Mouse (Mus musculus) megakaryocyte progenitor cell, adult 5-6 weeks (primary cell): ENCODE measurements at regions not wholly inside any gene's neighbourhood (a gene's known extent, or its start where the extent isn't known, plus 50 kb on each side); places are given as distances from the start of the nearest gene placed in this dataset.

ENCODE experiments used
- ATAC-seq: replicated peaks from 2 replicates; pipeline ENCODE4 v1.8.0; 2016; ENCODE audit warnings: mild to moderate bottlenecking, moderate TSS enrichment, inconsistent platforms; ENCODE audit not compliant: poor library complexity

GRCm38 (mm10) chr17:88116321-88116720, 51.2 kb upstream of the Fbxo11 start:
- ATAC-seq: no peak

GRCm38 (mm10) chr17:88118714-88119113, 53.6 kb upstream of the Fbxo11 start:
- peak; percentile 86 for ATAC-seq

GRCm38 (mm10) chr17:88123711-88124110, 58.6 kb upstream of the Fbxo11 start:
- peak; percentile 89 for ATAC-seq

GRCm38 (mm10) chr17:88127126-88127525, 62.0 kb upstream of the Fbxo11 start:
- peak; percentile 32 for ATAC-seq

- no peak for ATAC-seq
Measured at GRCm38 (mm10) chr17:88131297-88131696, 66.2 kb upstream of the Fbxo11 start.

- ATAC-seq: peak; percentile 27
Measured at GRCm38 (mm10) chr17:88131980-88132379, 66.9 kb upstream of the Fbxo11 start.

GRCm38 (mm10) chr17:88132601-88133346, 67.7 kb upstream of the Fbxo11 start:
- ATAC-seq: peak; percentile 93

DNA sequence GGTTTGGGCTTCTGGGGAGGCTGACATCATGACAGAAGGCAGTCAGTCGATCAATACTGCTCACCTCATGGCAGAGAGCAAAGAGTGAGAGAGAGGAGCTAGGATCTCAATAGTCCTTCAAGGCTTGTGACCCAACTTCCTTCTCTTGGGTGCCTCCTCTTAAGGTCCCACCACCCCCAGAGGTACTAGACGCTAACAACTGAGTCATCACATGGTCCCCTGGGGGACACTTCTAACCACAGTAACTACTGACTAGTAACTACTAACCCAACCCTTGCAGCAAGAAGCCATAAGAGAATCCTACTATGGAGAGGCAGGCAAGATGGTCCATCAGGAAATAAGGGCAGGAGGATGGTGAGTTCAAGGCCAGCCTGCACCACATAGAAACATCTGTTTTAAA, 69.5 kb upstream of the Fbxo11 start:
- ATAC-seq: no peak

- peak; percentile 57 for ATAC-seq
Measured at GRCm38 (mm10) chr17:88141538-88141937, 76.4 kb upstream of the Fbxo11 start.

DNA sequence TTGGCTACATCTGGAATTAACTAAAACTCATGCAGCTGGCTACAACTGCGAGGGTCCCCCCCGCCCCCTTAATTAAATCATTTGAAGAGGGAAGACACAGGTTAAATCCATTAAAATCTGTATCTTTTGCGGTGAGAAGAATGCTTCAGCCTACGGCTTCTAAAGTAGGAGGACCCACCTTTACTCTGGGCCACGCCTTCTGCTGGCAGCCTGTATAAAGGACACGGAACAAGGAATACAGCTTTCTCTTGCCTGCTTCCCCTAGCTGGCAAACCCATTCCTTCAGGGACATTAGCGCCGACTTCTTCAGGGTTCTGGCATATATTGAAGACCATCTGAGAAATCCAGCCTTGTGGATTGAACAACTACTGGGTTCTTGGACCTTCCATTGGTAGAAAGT, 76.9 kb upstream of the Fbxo11 start:
- ATAC-seq: no peak

GRCm38 (mm10) chr17:88142809-88143208, 77.7 kb upstream of the Fbxo11 start:
- ATAC-seq: peak; percentile 61

DNA sequence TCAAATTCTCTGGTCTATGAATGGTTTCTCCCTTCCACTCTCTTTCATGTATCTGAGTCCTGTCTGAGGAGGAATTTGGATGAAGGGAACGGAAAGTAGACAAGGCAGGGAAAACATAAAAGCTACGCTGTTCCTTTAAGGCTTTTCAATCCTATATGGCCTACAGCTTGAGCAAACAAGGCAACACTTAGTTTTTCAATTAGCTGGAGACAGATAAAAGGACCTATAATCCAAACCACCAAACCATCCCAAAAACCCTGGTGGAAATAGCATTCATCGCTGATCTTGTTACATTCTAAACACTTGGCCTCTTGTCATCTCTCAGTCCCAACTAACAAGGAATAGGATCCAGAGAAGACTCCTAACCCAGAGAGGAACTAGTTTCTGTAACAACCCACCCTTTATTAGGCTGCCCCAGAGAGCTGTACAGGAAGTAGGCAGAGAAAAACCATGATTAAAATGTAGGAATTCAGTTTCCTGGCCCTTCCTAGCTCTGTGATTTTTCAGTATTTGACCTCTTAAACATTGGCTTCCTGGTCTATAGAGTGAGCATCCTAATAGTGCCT, 78.4 kb upstream of the Fbxo11 start:
- ATAC-seq: no peak

GRCm38 (mm10) chr17:88158550-88158949, 93.5 kb upstream of the Fbxo11 start:
- ATAC-seq: no peak

DNA sequence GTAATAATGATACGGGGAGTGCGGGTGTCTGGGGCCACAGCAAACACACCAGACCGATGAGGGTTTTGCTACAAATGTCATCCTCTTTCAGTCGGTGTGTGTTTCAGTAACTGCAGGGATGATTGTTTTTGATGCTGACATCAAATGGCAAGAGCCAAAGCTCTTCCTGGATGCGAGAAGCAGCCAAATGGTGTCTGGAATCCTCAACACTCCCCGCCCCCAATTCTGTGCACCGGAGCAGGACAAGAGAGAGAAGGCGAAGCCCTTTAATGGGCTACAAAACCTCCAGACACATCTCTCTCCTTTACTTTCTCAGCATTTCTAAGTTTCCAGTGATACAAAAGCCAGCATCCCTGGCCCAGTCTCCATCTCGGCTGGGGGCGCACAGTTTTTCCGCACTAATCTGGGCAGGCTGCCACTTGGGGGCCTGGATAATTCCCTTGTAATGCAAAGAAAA, 94.1 kb upstream of the Fbxo11 start:
- no peak for ATAC-seq

- no peak for ATAC-seq
Measured at GRCm38 (mm10) chr17:88159851-88160676, 95.0 kb upstream of the Fbxo11 start.

- ATAC-seq: no peak
Measured at GRCm38 (mm10) chr17:88160677-88161001, 95.5 kb upstream of the Fbxo11 start.

DNA sequence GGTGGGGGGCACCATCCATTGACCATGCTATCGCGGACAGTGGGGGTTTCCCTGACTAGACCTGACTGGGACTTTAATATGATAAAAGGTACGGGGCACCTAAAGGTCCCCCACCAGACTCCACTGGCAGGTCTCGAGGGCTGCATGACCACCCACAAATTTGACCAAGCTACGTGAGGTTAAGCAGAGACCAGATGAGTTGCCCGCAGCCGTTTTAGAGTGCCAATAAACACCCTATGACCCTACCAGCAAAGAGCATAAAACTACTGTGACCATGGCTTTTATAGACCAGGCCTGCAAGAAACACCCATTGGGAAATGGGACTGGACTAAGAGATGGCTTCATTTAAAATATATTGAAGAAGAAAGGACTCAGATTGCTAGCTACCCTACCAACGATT, 96.7 kb upstream of the Fbxo11 start:
- no peak for ATAC-seq

- ATAC-seq: no peak
Measured at GRCm38 (mm10) chr17:88164805-88165204, 99.7 kb upstream of the Fbxo11 start.

DNA sequence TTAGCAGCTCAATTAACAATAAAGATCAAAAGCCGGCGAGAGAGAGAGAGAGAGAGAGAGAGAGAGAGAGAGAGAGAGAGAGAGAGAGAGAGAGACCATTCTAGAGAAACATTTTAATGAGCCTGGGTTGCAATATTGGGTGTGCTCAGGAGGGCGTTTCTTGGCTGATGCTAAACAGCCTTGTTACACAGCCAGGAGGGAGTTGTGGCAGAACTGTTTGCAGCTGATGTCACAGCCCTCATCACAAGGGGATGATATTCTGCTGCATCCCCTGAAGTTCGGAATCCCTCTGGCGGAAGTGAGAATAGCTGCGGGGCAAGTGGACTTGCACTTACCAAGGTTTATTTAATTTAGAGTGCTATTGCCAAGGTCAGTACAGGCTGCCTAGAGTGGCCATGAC, 100.7 kb upstream of the Fbxo11 start:
- no peak for ATAC-seq

DNA sequence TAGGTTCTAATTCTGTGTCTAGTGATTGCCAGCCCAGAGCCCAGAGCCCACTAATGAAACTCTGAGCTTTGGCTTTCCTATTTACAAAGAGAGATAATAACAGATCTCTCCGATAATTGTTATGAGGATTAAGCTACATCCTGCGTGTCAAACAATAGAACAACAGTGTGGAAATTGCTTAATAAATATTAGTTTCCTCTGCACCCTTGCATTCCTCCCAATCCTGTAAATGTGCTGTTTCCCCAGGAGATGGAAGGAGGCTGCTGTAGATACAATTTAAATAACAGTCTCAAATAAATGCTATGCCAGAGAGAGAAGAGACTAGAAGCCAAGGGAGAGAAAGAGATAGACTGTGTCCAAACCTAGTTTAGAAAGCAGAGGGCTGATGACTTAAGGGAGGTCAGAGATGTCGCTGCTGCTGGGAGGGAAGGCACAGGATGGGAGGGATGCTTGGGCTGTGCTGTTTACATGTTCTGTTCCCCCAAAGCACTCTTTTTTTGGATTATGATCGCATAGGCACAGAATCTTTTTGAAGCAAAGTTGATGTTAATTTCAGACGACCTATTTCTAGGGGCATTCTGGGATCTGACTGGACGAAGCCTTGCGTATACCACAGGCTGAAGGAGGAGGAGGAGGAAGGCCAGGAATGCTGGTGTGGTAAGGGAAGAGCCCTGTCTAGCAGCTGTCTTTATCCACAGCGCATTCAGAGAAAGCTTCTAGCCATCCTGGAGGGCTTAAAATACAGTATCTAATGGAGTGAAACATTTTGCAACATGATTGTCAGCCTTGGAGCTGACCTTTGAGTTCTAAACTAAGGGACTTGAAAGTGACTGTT, 103.4 kb upstream of the Fbxo11 start:
- ATAC-seq: no peak

- no peak for ATAC-seq
Measured at GRCm38 (mm10) chr17:88171606-88172005, 106.5 kb upstream of the Fbxo11 start.
